9 mouse cellular contexts compared by ENCODE assay signal in genomic region chr11:113748797-113749521, GRCm38 (mm10). TPM values are rescaled to one million over a fixed set of nuclear protein-coding genes. Genes with fewer than 3 reads are reported as not detected.
DNase-seq lines count a peak whose midpoint lies in the region; ATAC-seq and TF ChIP-seq lines count a peak whose summit lies in the region.
"Had no signal": no experiment of that assay in that cellular context is flagged by ENCODE, and none has a peak within 500 bp of the region (broad histone marks: within the 10 kb centered on the region; RNA-seq: fewer than 3 reads in every experiment).

No protein-coding gene starts in this region.

- peaks cover 9% of the 10 kb centered on the region; the same call in 1 of the 2 replicates for H3K4me1 ChIP-seq in embryonic fibroblast, embryonic 13.5 days (ENCODE audit: control insufficient read depth, insufficient read depth, low read length)
- H3K4me1 ChIP-seq in hindbrain, embryonic 12.5 days, result peaks cover 59% of the 10 kb centered on the region
- H3K4me1 ChIP-seq in liver, adult 2 months (ENCODE audit: control insufficient read depth, insufficient read depth, low read length), result peaks cover 22% of the 10 kb centered on the region
- H3K4me1 ChIP-seq in midbrain, embryonic 14.5 days (ENCODE audit: control insufficient read depth, insufficient read depth, low read length), result peaks cover 34% of the 10 kb centered on the region

- no peak for DNase-seq in left cerebral cortex, adult 2 months (ENCODE audit: extremely low spot score in 1 of 2, low spot score in 2 of 2)
- DNase-seq in left cerebral cortex, postnatal 25 days (ENCODE audit: low spot score in 2 of 2), result no peak
- peak; percentile 95 for DNase-seq in liver, adult 2 months (ENCODE audit: extremely low read depth, low read depth, low spot score)
- DNase-seq in midbrain, embryonic 14.5 days, result peak; percentile 26
- DNase-seq in yolk sac, embryonic 10.5 days (ENCODE audit: low spot score), result peak; percentile 59
- DNase-seq in MN1 (ENCODE audit: low spot score), result no peak

- intact Hi-C loops in left cerebral cortex, adult 2 months (cut with DNase I), result no loop called here
- intact Hi-C loops in left cerebral cortex, postnatal 25 days (cut with DNase I), result no loop called here

- H3K36me3 ChIP-seq in hindbrain, embryonic 12.5 days, result peaks cover 19% of the 10 kb centered on the region
- 0 out of 2 replicates have a peak, but pooled peaks cover 2% of the 10 kb centered on the region for H3K36me3 ChIP-seq in liver, adult 2 months (ENCODE audit: control insufficient read depth, insufficient read depth, low read length)
- no peaks in the 10 kb centered on the region; the same call in 1 of the 2 replicates for H3K36me3 ChIP-seq in midbrain, embryonic 14.5 days (ENCODE audit: control insufficient read depth, insufficient read depth, low read length)

- H3K4me2 ChIP-seq in hindbrain, embryonic 12.5 days (replicated peaks), result peak overlapping the region; percentile 78
- H3K4me2 ChIP-seq in midbrain, embryonic 14.5 days (ENCODE audit: low read length), result peak overlapping the region; percentile 80

- H3K79me2 ChIP-seq in liver, adult 2 months (ENCODE audit: control insufficient read depth, insufficient read depth, low read length), result peaks cover 36% of the 10 kb centered on the region

- 9% methylated on average over 21 of the region's 21 CpGs for WGBS in hindbrain, embryonic 12.5 days
- WGBS in liver, adult 2 months, result 4% methylated on average over 21 of the region's 21 CpGs
- WGBS in midbrain, embryonic 14.5 days, result 9% methylated on average over 21 of the region's 21 CpGs

- no peaks in the 10 kb centered on the region for H3K27me3 ChIP-seq in hindbrain, embryonic 12.5 days
- no peaks in the 10 kb centered on the region for H3K27me3 ChIP-seq in liver, adult 2 months (ENCODE audit: control insufficient read depth, insufficient read depth, low read length)
- H3K27me3 ChIP-seq in midbrain, embryonic 14.5 days (ENCODE audit: control insufficient read depth, insufficient read depth, low read length), result no peaks in the 10 kb centered on the region
- H3K27me3 ChIP-seq: Patski had no signal

- TF ChIP-seq POLR2A in embryonic fibroblast, embryonic 13.5 days (IDR thresholded peaks at IDR 0.05; ENCODE audit: low read depth, low read length), result no peak
- peak; percentile 36; the same call in 1 of the 2 replicates for TF ChIP-seq POLR2A in liver, adult 2 months (IDR thresholded peaks at IDR 0.05; ENCODE audit: extremely low read depth, insufficient read depth, low read length)

- peak overlapping the region; percentile 92 for H3K9ac ChIP-seq in hindbrain, embryonic 12.5 days
- peak overlapping the region; percentile 93 for H3K9ac ChIP-seq in liver, adult 2 months (ENCODE audit: low read depth, low read length)
- H3K9ac ChIP-seq in midbrain, embryonic 14.5 days (replicated peaks; ENCODE audit: low read length), result peak overlapping the region; percentile 89

- TF ChIP-seq CTCF in left cerebral cortex, adult 2 months (IDR thresholded peaks at IDR 0.05), result no peak
- no peak for TF ChIP-seq CTCF in embryonic fibroblast, embryonic 13.5 days (IDR thresholded peaks at IDR 0.05; ENCODE audit: borderline replicate concordance, insufficient read depth, low read length)
- no peak for TF ChIP-seq CTCF in liver, adult 2 months (IDR thresholded peaks at IDR 0.05; ENCODE audit: low read depth, low read length)

- H3K9me3 ChIP-seq in hindbrain, embryonic 12.5 days (replicated peaks), result no peaks in the 10 kb centered on the region
- H3K9me3 ChIP-seq in midbrain, embryonic 14.5 days (ENCODE audit: control insufficient read depth, low read length), result no peaks in the 10 kb centered on the region

- H3K4me3 ChIP-seq in left cerebral cortex, adult 2 months, result peak overlapping the region; percentile 83
- H3K4me3 ChIP-seq in embryonic fibroblast, embryonic 13.5 days (ENCODE audit: insufficient read depth, low read length), result peak overlapping the region; percentile 87
- H3K4me3 ChIP-seq in hindbrain, embryonic 12.5 days, result peak overlapping the region; percentile 65
- H3K4me3 ChIP-seq in liver, adult 2 months (ENCODE audit: insufficient read depth, low read depth, low read length), result peak overlapping the region; percentile 81
- peak overlapping the region; percentile 87 for H3K4me3 ChIP-seq in midbrain, embryonic 14.5 days (replicated peaks; ENCODE audit: low read depth, low read length)

- no peak for ATAC-seq in hindbrain, embryonic 12.5 days (ENCODE audit: low FRiP score)
- no peak for ATAC-seq in midbrain, embryonic 14.5 days (ENCODE audit: low FRiP score, low TSS enrichment)
- ATAC-seq: Patski had no signal

- peak overlapping the region; percentile 34; the same call in 1 of the 2 replicates for H3K27ac ChIP-seq in left cerebral cortex, adult 2 months
- peak overlapping the region; percentile 85 for H3K27ac ChIP-seq in embryonic fibroblast, embryonic 13.5 days (ENCODE audit: insufficient read depth, low read length)
- peak overlapping the region; percentile 95 for H3K27ac ChIP-seq in hindbrain, embryonic 12.5 days
- peak overlapping the region; percentile 91 for H3K27ac ChIP-seq in liver, adult 2 months (replicated peaks; ENCODE audit: insufficient read depth, low read depth, low read length)
- peak overlapping the region; percentile 93 for H3K27ac ChIP-seq in midbrain, embryonic 14.5 days (replicated peaks; ENCODE audit: low read depth, low read length)

RNA-seq across cellular contexts. Expression of gene Cdc42ep4, which starts 2.7 kb away (rescaled TPM):
- 10 to 100 TPM; 25.6 to 28.8 TPM for total RNA-seq in left cerebral cortex, adult 2 months (2021)
- total RNA-seq in left cerebral cortex, postnatal 25 days (2021), result 10 to 100 TPM; 26.7 to 31.7 TPM
- 21.3 and 24.1 TPM in 2 replicates for polyA plus RNA-seq in embryonic fibroblast, embryonic 13.5 days (2011; ENCODE audit: insufficient read length, low read depth, missing spikeins)
- polyA plus RNA-seq in hindbrain, embryonic 12.5 days (2016; fragmentation: Nextera tagmentation; extraction: Ambion mirVana), result 98.7 and 106 TPM in 2 replicates
- 25.2 and 36.7 TPM in 2 replicates for total RNA-seq in liver, adult 2 months (2014; rRNA removed)
- polyA plus RNA-seq in liver, adult 2 months (2012; rRNA removed), result 32.7 and 32.9 TPM in 2 replicates
- polyA plus RNA-seq in midbrain, embryonic 14.5 days (2014; fragmentation: Nextera tagmentation; extraction: Ambion mirVana), result 45.4 and 49.5 TPM in 2 replicates

RNA-seq across cellular contexts. Expression of gene Cpsf4l, which starts 39.1 kb away (rescaled TPM):
- not detected for total RNA-seq in left cerebral cortex, adult 2 months (2021)
- under 1 TPM in 1 of 2 experiments, not detected in 1; 0.44 TPM for total RNA-seq in left cerebral cortex, postnatal 25 days (2021)
- polyA plus RNA-seq in embryonic fibroblast, embryonic 13.5 days (2011; ENCODE audit: insufficient read length, low read depth, missing spikeins), result not detected in 2 replicates
- 0.15 and 0.31 TPM in 2 replicates for polyA plus RNA-seq in hindbrain, embryonic 12.5 days (2016; fragmentation: Nextera tagmentation; extraction: Ambion mirVana)
- total RNA-seq in liver, adult 2 months (2014; rRNA removed), result 6.0 and 9.9 TPM in 2 replicates
- 2.9 and 3.0 TPM in 2 replicates for polyA plus RNA-seq in liver, adult 2 months (2012; rRNA removed)
- polyA plus RNA-seq in midbrain, embryonic 14.5 days (2014; fragmentation: Nextera tagmentation; extraction: Ambion mirVana), result 0.26 and 0.47 TPM in 2 replicates

Comparison
In these comparisons a context has a peak if more than half of its experiments do, and no peak if none do; other contexts are left out.
1. DNase-seq: peak in liver, adult 2 months (single experiment), midbrain, embryonic 14.5 days (single experiment) and yolk sac, embryonic 10.5 days (single experiment); none in left cerebral cortex, adult 2 months (0 of 2), left cerebral cortex, postnatal 25 days (0 of 2) and MN1 (single experiment).
2. H3K27ac ChIP-seq: peak in every context shown above with its lines; median percentile 95 in hindbrain, embryonic 12.5 days; 93 in midbrain, embryonic 14.5 days; 91 in liver, adult 2 months; 85 in embryonic fibroblast, embryonic 13.5 days; 34 in left cerebral cortex, adult 2 months.
3. Peak in every context shown above with its lines, with median percentiles within 50 percentile points of each other: H3K4me3 ChIP-seq and H3K9ac ChIP-seq.